Mouse (Mus musculus) right cerebral cortex, postnatal 14 days (tissue): ENCODE results near the gene Coro7.

Experiments
- DNase-seq: peaks from one replicate; pipeline ENCODE4 v3.0.0; 2022

Gene Coro7

DNA sequence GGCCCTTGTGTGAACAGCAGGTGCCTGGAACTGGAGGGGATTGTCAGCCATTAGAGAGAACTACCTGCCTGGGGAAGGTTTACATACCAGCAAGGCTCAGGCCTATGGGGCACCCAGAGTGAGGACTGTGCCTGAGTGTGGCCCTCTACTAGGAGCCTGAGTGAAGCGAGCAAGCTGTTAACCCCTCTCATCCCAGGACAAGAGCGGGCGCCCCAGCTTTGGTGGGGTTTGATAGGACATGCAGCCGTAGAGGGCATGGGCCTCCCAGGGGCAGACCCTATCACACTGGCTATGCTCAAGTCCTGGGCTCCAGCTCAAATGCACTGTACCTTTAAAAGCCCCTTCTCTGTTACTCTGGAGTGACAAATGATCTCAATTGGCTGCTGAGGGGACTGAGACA, 32.7 kb downstream of the Coro7 start:
- DNase-seq: no peak

DNA sequence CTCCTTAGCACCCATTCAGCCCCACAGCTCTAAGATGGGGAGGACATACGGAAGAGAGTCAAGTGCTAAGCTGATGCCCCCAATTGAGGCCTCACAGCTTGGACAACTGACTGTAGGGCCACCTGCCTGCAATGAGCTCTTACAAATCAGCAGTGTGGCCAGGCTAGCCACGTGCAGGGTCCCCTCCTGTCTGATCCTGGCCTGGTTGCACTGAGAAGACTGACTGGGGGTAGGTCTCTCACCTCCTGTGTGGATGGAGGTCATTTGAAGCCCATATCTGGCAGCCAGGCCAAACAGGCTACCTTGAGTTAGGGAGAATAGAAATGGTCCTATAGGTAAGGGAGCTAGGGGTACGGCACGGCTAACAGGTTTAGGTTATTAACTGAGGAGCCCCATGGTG, 33.7 kb downstream of the Coro7 start:
- DNase-seq: no peak

- peak; percentile 77 for DNase-seq
These were observed 35.7 kb downstream of the Coro7 start for GRCm38 (mm10) chr16:4643670-4644419.

GRCm38 (mm10) chr16:4642937-4643336, 36.6 kb downstream of the Coro7 start:
- no peak for DNase-seq

GRCm38 (mm10) chr16:4642190-4642589, 37.4 kb downstream of the Coro7 start:
- DNase-seq: peak; percentile 57

DNA sequence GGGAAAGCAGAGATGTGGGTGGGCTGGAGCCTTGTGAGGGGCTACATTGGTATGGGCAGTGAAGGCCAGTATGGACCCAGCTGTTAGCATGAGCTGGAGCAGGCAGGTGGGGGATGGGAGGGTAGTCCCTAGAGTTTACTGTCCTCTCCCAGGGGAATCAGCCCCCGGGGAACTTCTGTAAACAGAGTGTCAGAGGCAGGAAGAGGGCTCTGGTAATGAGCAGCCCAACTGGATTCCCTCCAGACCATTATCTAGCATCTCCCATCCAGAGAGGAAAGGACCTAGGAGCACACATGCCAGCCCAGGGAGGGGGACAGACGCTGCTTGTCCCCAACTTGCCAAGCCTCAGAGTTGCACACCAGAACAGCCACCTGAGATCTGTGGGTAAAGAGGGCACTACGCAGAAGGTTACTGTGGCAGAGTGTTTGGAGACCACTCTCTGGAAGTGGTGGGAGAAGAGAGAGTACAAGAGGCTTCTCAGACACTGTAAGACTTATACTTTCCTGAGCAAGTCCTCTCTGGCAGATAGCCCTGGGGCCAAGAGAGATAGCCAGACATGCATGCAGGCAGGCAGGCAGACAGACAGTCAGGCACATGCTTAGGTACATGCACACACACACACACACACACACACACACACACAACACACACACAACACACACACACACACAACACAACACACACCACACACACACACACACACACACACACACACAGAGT, 38.3 kb downstream of the Coro7 start:
- DNase-seq: no peak

DNA sequence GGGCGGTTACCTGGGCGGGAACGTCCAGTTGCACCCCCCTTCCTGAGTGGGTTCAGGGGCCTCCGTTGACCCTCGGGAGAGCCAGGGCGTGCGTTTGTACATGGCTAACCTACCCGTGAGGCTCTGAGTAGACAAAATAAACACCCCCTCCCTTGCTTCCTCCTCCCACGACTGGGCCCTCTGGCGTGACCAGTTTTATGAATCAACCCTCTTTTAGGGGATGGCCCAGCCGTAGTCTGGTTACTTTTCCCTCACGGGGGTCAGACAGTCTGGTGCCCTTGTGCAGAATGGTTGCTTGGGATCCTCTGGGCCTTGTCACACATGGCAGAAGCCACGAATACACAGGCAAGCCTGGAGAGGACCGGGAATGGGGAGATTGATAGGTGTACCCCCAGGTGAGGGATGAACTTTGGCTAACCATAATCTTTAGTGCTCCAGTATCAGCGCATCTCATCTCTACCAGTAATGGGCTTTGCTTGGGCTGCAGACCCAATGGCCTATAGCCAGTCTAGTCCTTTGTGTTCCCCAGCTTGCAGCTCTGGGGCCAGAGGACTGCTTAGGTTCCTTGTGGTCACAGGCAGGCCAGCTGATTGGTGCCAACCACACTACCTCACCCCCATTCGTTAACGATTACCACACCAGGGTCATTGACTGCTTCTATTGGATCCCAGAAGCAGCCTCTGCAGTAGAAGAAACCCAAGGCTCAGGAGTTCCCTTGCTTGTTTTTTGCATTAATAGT, 39.1 kb downstream of the Coro7 start:
- no peak for DNase-seq

DNA sequence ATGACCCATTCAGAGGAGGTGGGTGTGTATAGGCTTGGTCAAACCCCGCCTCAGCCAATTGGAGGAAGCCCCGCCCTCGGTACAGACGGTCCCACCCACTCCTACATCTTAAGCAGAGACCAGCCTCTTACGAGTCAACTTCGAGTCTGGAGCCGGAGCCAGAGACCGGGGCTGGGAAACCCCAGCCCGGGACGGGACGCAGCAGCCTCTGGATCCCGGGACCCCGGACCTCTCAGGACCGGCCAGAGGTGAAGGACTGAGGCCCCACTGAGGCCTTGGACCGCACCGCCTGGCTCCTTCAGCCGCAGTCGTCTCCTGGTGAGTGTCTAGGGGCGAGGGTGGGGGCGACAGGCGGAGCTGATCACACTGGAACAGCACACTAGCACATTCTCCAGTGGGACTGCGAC, 39.7 kb downstream of the Coro7 start, which contains the start of the genes Vasn and Dnaja3:
TSS of gene Vasn (plus strand) at position 111 of the 407 bp plus-strand sequence.
TSS of gene Dnaja3 (plus strand) at position 159 of the 407 bp plus-strand sequence.
- DNase-seq: peak; percentile 66

DNA sequence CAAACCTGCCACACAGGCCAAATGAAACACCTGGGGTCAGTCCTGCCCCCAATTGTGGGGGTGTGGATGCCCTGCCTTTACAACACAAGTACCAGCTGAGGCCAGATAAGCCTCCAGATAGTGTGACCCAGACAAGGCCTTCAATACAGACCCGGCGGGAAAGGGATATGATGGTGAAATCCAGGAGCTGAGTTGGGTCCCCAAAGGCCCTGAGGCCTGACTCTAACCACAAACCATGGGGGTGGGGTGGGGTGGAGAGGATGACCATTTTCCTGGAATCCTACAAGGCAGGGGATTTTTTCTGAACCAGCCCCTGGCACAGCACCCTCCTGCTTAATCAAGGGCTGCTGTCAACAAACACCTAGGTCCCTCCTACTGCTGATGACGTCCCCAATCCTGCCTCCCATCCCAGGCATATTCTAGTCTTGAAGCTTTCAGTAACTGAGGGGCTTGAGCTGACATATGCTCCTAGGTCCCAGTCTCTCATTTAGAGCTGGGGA, 40.6 kb downstream of the Coro7 start:
- DNase-seq: no peak

DNA sequence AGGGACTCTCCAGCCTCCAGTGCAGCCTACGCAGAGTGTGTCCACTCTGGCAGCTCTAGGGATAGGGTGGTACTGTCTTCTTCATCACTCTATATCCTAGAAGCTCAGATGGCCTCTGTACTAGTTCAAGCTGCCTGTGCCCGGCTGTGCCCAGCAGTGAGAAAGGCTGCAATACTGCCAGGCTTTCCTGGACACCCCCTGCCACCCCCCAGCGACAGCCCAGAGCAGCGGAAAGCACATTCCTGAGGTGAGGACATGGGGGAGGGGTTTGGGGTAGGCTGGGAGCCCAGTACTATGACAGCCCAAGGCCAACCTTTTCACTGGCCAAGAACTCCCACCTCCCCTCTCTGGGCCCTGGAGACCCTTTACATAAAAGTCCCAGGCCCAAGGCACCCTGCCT, 43.8 kb downstream of the Coro7 start:
- DNase-seq: no peak

DNA sequence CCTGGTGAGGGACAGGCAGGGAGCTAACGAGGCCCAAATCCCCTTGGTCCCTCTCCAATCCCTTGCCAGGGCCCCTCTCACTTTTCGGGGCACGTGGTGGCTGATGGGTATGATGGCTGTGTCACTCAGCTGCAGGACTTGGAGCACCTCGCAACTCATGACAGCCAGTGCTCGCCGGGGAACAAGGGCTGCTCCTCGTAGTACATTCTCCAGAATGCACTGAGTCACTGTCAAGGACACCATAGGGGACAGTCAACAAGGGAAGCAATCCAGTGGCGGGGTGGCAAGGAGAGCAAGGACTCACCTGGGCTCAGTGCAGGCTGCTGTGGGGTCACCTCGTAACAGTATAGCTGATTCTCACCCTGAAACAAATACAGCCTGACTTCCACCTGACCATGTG, 44.9 kb downstream of the Coro7 start:
- DNase-seq: no peak

DNA sequence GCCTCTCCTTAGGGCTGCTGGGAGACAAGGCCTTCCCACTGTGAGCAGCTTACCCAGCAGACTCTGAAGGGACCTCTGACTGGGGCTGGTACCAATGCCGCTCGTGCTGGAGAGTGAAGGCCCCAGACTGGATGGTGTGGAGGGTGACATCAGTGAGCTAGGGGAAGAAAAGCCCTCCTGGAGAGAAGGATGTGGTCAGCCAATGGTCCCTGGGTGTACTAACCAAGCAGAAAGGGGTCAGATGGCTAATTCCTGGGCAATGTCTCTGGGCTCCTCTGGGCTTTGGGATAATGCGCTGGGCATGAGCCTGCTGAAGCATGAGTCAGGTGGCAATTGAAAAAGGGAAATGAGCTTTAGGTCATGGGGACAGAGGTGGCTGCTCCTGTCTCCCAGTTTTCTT, 45.9 kb downstream of the Coro7 start:
- no peak for DNase-seq

DNA sequence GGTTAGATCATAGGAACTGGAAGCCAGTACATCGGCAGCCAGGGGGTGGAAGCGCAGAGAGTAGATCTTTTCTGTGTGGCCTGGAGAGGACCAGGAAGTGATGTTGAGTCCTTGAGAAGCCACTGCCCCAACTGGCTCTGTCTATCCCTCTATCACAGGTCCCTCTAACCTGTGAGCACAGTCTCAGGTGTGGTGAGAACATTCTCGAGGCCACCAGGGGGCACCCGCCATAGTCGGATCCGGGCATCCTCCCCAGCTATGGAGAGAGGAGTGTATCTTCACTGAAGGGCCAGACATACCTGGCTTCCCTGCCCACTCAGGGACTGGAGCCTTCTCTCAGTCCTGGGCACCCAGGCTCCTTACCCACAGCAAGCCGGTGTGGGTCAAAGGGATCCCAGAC, 47.5 kb downstream of the Coro7 start:
- no peak for DNase-seq

DNA sequence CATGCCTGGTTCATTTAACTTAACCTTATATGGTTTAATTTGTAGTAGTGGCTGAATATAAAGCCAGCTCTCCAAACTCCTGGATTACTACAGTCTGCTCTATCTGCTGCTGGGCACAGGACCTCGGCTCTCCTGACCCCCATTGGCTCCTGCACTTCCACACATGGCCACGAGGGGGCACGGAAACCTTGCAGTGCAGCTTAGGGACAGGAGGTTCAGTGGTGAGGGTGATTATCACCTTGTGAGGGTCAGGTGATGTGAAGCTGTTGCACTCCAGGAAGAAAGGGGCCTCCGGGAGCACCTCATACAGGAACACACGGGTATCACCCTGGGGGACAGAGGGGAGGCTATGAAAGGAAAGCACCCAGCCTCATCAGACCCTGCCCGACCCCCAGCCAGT, 49.6 kb downstream of the Coro7 start:
- DNase-seq: peak; percentile 75

- no peak for DNase-seq
These were observed 50.6 kb downstream of the Coro7 start for GRCm38 (mm10) chr16:4628898-4629419.

DNA sequence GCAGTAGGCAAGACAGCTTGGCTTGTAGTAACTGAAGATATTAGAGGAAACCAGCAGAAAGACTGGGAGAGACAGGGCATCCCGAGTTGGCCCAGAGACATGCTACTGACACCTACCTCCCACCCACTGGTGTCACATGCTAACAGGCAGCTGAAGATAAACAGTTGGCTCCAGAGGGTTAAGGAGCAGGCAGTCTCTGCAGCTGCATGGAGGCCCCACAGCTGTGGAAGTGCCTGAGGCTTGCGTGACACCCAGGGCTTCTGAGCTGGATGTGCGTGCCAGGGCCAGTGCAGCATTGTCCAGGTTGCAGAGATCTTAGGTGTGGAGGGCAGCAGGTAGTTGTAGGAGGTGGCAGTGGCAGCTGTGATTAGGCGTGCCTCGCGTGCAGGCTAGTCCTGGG, 52.5 kb downstream of the Coro7 start:
- no peak for DNase-seq

GRCm38 (mm10) chr16:4624481-4625110, 55.0 kb downstream of the Coro7 start, which contains the start of gene Pam16:
TSS of gene Pam16 (minus strand) at chr16:4624988.
- peak; percentile 93 for DNase-seq

DNA sequence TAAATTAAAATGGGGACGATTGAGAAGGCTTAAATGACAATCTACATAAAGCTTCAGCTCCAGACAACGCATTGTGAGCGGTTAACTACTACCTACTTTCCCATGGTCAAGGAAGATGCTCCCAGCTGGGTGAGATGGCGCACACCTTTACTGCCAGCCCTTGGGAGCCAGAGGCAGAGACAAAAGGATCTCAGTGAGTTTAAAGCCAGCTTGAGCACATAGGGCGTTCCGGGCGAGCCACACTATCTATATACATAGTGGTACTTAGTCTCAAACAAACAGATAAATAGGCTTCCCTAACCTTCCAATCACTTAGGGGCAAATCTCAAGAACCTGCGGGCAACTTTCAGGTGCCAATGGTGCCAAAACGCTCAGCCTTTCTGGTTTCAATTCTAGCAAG, 55.5 kb downstream of the Coro7 start:
- DNase-seq: no peak

DNA sequence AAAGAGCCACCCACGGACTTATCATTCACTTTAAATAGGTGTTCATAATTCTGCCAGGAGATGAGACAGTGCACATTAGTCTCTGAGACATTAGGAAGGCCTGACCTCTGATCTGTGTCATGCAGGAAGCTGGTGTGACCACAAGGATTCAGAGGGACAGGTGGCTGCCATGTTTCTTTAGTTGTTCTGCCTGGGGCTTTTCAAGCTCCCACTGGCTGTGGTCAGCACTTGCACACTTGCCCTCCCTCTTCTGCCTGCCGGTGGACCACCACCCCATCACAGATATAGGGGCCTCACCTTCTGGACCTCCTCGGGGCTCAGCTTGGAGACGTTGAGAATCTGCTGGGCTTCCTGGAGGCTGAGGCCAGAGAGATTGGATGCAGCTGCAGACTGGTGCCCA, 62.7 kb downstream of the Coro7 start:
- DNase-seq: no peak

DNA sequence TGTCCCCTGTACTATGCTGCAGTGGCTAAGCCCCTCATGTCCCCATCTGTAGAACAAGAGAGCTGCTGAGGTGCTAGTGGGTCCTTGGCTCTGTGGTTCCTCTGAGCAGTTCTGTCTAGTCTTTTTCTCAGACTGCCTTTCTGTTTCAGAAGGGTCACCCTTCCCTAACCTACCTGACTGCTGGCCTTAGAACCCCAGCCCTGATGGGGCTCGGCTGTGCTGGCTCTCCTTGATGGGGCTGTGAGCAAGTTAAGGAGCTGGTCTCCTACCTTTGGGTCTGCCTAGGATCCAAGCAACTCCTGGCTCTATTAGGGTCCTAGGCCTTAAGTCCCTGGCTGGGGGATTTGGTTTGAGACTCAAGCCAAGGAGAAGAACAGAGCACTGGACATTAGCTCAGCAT, 64.3 kb downstream of the Coro7 start:
- no peak for DNase-seq

- DNase-seq: no peak
These were observed 64.9 kb downstream of the Coro7 start for GRCm38 (mm10) chr16:4614639-4615038.

DNA sequence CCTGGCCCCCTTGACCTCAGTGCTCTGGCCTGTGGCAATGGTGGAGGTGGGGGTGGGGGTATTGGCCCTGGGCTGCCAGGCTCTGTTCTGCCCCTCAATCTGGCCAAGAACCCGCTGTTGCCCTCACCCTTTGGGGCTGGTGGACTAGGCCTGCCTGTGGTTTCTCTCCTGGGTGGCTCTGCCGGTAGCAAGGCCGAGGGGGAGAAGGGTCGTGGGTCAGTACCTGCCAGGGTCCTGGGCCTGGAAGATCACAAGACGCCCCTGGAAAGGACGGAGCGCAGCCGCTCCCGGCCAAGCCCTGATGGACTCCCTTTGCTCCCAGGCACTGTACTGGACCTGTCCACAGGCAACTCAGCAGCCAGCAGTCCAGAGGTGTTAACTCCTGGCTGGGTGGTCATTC, 65.8 kb downstream of the Coro7 start:
- no peak for DNase-seq

GRCm38 (mm10) chr16:4611676-4612075, 67.9 kb downstream of the Coro7 start:
- DNase-seq: no peak
